Mouse (Mus musculus) frontal cortex, postnatal 10 days (tissue): ENCODE results near the gene Atad5.

ENCODE experiments used
- DNase-seq, 2 experiments: peaks; one replicate each; pipeline ENCODE4 v3.0.0; 2022; ENCODE audit warnings: low spot score in 2 of 2, mixed read lengths in 1 of 2

Gene Atad5

GRCm38 (mm10) chr11:80080826-80081728 lies 8.1 kb upstream of the Atad5 start, which contains the start of gene Crlf3:
Gene Crlf3 (minus strand): TSS chr11:80080991.
- peak; percentile 86 to 87 for DNase-seq

DNA sequence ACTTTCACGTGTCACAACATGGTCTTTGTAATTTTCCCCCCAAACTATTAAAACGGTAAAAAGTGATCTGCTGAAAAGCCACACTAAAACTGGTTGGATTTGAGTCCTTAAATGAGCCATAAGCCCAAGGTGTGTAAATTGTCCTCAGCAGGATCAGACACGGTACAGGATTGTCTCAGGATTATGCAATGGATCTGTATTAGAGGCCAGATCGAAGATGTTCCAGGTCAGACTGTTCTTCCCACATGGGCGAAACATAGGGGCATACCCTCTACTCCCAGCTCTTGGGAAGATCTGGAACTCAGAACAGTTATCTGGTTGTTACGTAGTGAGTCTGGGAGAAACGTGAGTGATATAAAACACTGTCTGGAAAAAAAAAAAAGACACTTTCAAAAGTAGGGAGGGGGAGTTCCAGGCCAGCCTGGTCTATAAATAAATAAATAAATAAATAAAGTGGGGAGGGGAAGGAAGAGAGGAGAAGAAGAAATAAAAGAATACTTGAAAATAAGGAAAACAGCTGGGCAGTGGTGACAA lies 7.3 kb upstream of the Atad5 start:
- no peak for DNase-seq

DNA sequence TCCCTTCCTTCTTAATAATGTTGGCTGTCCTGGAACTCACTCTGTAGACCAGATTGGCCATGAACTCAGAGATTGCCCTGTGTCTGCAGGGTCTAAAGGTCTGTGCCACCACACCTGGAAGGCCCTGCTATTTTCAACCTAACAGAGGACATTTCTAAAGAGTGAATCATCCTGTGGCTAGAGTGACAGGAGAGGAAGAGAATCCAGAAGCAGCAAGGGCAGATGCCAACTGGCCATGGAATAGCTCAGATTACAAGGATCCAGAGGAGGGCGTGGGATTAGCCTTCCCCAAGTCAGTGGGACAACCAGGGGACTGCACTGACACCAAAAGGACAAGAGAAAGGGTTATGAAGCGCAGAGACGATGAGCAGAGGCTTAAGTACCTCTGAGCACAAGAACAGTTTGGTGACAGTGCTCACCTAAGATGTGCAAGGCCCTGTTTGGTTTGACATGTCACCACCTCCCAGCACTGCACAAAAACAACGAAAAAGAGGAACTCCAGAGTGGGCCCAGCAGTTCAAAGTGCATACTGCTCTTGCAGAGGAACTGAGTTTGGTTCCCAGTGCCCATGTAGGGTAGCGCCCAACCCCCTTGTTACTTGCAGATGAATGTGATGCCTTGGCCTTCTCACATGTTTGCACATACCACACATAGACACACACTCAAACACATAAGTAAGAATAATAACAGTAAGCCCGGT lies 3.7 kb upstream of the Atad5 start:
- no peak for DNase-seq

GRCm38 (mm10) chr11:80086844-80087243 lies 2.4 kb upstream of the Atad5 start:
- peak; percentile 43 to 58 for DNase-seq

DNA sequence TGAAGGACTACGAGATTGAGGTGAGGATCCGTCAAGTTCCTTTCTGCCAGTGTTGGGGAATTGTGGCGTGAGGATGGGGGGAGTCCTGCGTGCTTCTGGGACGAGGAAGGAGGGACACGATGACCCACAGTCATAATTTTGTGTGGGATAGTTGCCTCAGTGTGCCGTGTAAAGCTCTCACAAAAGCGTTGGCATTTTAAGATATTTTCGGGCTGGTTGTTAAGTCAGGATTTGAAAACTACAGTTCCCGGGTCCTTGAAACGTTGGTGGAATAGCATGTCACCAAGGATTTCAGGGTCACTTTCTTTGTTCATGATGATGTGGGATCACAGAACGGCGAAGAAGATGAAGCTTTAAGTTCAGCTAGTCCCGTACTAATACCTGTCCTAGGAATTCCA lies 616 bp downstream of the Atad5 start:
- DNase-seq: no peak

DNA sequence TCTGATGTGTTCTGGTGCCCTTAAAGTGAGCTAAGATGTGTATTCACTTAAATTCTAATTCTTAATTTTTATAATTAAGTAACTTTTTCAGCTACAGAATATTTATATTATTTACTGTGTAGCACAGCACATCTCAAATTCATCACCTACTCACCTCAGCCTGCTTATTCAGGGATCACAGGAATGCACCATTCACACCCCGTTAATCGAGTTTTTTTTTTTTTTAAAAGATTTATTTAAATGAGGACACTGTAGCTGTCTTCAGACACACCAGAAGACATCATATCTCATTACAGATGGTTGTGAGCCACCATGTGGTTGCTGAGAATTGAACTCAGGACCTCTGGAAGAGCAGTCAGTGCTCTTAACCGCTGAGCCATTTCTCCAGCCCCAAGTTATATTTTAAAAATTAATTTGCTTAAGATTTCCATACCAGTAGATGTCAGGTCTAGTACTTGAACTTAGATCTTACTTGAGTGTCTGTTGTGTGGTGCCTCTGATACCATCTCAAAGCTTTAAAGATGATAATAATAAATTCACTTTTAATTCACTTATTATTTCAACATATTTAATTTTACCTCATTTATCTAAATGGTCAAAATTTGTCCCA lies 1.5 kb downstream of the Atad5 start:
- no peak for DNase-seq

DNA sequence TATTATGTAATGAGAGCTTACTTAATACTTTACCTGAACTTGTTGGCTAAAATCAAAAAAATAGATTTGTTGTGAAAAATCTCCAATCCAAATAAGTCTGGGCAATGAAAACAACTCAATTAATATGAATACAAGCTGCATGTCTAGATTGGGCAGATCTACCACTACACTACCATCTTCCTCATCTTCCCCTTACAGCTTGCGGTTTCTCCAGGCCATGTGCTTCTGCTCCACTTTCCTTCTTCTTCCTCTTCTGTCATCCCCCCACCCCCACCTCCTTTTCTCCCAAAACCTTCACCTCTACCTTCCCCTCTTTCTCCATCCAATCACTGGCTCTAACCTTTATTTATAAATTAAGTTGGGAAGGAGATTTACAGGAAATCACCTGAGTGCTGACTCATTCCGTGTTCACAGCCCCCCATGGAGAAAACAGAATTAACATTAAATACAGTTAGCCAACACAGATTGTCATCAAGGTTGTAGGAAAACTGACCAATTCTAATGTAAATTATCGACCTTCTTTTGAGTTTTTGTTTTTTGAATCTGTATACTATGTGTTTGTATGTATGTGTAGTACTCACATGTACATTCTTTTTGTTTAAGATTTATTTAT lies 9.3 kb downstream of the Atad5 start:
- DNase-seq: no peak

DNA sequence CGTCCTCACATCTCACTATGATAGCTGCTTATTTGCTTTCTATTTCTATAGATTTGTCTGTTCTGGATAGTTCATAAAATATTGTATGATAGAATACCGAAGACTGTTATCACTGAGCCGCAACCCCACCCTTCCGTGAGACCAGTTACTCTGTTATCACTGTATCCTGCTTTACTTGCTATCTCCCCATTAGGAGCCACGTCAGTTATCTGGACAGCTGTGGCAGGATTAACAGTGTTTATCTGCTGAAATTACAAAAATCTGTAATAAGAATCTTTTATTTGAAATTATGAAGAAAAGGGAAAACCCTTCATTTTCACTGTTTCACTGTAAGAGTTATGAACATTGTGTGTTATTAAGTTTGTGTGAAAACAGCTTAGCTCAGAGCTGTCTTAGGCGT lies 12.1 kb downstream of the Atad5 start:
- no peak for DNase-seq

DNA sequence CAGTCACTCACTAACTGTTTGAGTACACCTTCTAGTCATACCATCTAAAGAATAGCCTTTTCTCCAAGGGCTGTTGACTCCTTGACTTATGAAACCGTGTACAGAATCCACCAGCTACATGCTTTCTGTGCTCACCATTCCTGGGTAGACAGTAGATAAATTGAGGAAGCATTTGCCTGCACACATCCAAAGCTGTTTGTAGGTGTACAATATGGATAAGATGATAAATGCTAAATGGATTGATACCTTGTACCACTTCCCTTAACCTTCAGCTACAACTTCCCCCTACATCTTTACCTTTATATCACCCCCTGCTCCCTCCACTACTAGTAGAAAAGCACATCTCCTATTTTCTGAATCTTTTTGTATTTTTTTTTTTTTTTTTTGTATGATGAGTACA lies 15.2 kb downstream of the Atad5 start:
- no peak for DNase-seq

- DNase-seq: no peak
Observed at GRCm38 (mm10) chr11:80116411-80116810, 27.2 kb downstream of the Atad5 start.

DNA sequence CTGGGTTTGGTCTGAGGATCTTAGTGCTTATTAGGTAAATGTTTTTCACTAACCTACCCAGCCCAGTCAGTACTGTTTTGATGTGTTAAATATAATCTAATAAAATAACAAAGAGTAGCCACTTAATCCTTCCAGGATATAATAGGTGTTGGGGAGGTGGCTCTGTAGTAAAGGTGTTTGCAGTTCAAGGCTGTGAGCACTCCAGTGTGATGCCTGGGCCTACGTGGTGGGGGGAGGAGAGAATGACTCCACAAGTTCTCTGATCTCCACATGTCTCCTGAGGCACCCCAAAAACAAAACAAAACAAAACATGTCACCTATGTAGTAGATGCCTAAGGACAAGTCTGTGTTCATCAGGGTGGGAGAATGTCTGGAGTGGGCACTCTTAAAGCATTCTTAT lies 42.9 kb downstream of the Atad5 start:
- no peak for DNase-seq

DNA sequence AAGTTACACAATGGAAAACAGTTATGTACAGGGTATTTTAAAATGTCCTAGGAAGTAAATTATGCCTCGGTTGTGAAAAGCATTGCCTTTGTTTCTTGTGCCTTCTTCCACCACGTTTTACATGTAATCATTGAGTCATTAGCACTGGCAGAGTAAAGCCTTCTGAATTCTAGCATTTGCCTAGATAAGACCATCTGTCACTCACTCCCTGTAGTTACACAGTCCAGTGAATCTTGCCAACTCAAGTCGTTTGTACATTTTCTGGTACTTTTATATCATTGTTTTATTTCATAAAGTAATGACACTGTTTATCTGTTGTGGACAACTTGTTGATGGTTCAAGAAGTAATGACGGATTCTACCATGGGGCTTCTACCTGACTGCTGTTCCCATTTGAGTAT lies 45.5 kb downstream of the Atad5 start:
- DNase-seq: no peak

GRCm38 (mm10) chr11:80135954-80136683 lies 46.9 kb downstream of the Atad5 start:
- no peak for DNase-seq

DNA sequence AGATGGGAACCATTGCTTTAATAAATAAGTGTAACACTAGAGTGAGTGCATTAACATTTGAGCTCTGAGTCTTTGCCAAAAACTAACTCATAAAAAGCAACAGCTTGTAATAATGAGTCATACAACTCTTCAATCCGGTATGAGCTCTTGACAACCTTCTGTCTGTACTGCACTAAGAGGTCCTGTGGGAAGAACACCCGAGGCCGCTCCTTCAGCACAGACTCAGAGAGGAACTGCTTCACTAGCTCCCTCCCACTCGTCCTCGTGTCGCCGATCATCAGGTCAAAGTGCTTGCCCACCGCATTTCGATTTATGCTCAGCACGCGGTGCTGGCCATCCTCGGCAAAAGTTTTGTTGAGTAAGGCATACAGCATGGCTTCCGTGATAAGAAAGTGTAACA lies 47.6 kb downstream of the Atad5 start:
- no peak for DNase-seq

- no peak for DNase-seq
Observed at GRCm38 (mm10) chr11:80137773-80138172, 48.6 kb downstream of the Atad5 start.

GRCm38 (mm10) chr11:80141825-80142521 lies 52.8 kb downstream of the Atad5 start, which contains the start of gene Tefm:
Gene Tefm (minus strand): TSS chr11:80142175.
- peak; percentile 69 to 81 for DNase-seq

- DNase-seq: no peak
Observed at GRCm38 (mm10) chr11:80142872-80143271, 53.7 kb downstream of the Atad5 start.

DNA sequence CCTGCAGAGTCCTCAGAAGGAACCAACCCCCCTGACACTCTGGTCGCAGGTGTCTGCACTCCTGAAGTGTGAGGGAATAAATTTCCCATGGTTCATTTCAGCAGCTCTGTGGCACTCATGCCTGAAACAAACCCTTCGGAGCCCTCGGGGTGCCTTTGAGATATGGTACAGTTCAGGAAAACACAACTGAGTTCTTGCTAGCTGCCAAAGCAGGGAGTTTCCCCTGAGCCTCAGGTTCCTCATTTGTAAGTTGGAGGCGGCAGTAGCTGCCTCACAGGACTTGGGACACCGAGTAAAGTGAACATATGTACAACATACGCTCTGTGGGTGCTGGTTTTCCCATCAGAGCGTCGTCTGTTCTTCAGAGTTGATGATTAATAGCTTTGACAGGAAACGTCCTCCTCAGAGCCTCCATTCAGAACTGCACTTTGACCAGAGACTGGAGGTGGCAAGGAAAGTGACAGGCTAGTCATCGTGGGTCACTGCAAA lies 56.6 kb downstream of the Atad5 start:
- no peak for DNase-seq

DNA sequence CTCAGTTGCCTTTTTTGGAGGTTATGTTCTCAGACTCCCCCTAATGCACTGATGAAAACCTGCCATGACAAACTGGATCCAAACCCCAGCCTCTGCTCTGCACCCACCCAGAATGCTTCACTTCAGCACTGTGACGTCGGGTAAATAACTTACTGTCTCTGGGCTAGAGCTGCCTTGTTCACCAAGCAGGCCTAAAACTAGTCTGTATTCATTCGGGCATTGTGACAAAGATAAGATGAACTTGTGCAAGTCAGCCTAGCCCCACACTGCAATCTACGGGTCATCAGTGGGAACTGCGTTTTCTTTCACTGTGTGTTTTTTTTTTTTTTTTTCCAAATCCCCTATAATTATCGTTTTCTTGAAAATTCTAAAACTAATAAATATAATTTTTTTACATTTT lies 58.5 kb downstream of the Atad5 start:
- DNase-seq: no peak

GRCm38 (mm10) chr11:80148313-80148712 lies 59.1 kb downstream of the Atad5 start:
- no peak for DNase-seq
